Mouse (Mus musculus) liver, adult 2 months (tissue): ENCODE data around the gene Gm3453. TPM values are rescaled to one million over a fixed set of nuclear protein-coding genes. Genes with fewer than 3 reads are reported as not detected.
A peak's percentile ranks its signal among the peaks of the same experiment; 100 is the strongest.
"Not testable (repeated sequence)": the region's sequence is repeated elsewhere in the genome, so short reads cannot be mapped to it uniquely, and the experiment has no call there.

Experiments used
- DNase-seq: peaks from one replicate; pipeline ENCODE4 v3.0.0-alpha.2; 2011; ENCODE audit warnings: low read depth, low spot score; ENCODE audit errors: extremely low read depth
- H3K27ac ChIP-seq: fragments of 200-500 bp; replicated peaks from 2 replicates; pipeline ENCODE4 v1.5.1; 2012; ENCODE audit warnings: low read depth, mild to moderate bottlenecking, control low read depth, inconsistent platforms, low read length; ENCODE audit not compliant: insufficient read depth
- H3K27me3 ChIP-seq: fragments of 200-500 bp; 2 replicates; pipeline ENCODE4 v1.6.1; 2012; ENCODE audit warnings: mild to moderate bottlenecking, moderate library complexity, low read length, inconsistent platforms; ENCODE audit not compliant: control insufficient read depth, insufficient read depth
- H3K36me3 ChIP-seq: fragments of 200-500 bp; 2 replicates; pipeline ENCODE4 v1.6.1; 2012; ENCODE audit warnings: low read length, inconsistent platforms; ENCODE audit not compliant: control insufficient read depth, insufficient read depth
- H3K4me1 ChIP-seq: fragments of 200-500 bp; 2 replicates; pipeline ENCODE4 v1.6.1; 2011; ENCODE audit warnings: low read length; ENCODE audit not compliant: control insufficient read depth, insufficient read depth
- H3K4me3 ChIP-seq: fragments of 200-500 bp; 2 replicates; pipeline ENCODE4 v1.5.1; 2011; ENCODE audit warnings: low read depth, mild to moderate bottlenecking, control low read depth, low read length, moderate library complexity; ENCODE audit not compliant: insufficient read depth
- H3K79me2 ChIP-seq: fragments of 200-500 bp; 2 replicates; pipeline ENCODE4 v1.6.1; 2012; ENCODE audit warnings: inconsistent platforms, mild to moderate bottlenecking, low read length, moderate library complexity; ENCODE audit not compliant: control insufficient read depth, insufficient read depth
- H3K9ac ChIP-seq: fragments of 200-500 bp; 2 replicates; pipeline ENCODE4 v1.6.1; 2012; ENCODE audit warnings: low read depth, mild to moderate bottlenecking, control low read depth, inconsistent platforms, low read length
- WGBS: fragments of 180-500 bp; shearing (Covaris S2); methylation state at CpG from one replicate; pipeline ENCODE4 v1.1.7; 2018; 5-methylcytosine and 5-hydroxymethylcytosine counted together
- polyA plus RNA-seq: library from polyadenylated mRNA; depleted of rRNA; stranded (reverse); fragments of >200 nt; gene quantifications from 2 replicates; pipeline ENCODE4 v1.2.3, GENCODE M21; 2012; rRNA removed
- total RNA-seq: library from RNA; depleted of rRNA; stranded (reverse); fragments of >200 nt; gene quantifications from 2 replicates; pipeline ENCODE4 v1.2.3, GENCODE M21; 2014; rRNA removed

The Gm3453 gene
- total RNA-seq (not detected in 2 replicates), polyA plus RNA-seq (not detected in 2 replicates)

- not testable (repeated sequence) for H3K79me2 ChIP-seq, DNase-seq, H3K27ac ChIP-seq, H3K4me3 ChIP-seq, H3K27me3 ChIP-seq, H3K36me3 ChIP-seq, H3K4me1 ChIP-seq, H3K9ac ChIP-seq
- 55% methylated on average over 2 of the region's 2 CpGs for WGBS
Measured at GRCm38 (mm10) chr14:5979037-5979436, at the start of gene Gm3453. Gm3453 (minus strand) TSS chr14:5979137.

- DNase-seq: not testable (repeated sequence)
- 67% methylated on average over 7 of the region's 7 CpGs for WGBS
Measured at GRCm38 (mm10) chr14:5987136-5987535, 8.2 kb upstream of the Gm3453 start.

GRCm38 (mm10) chr14:5962441-5962840 is 16.5 kb downstream of the Gm3453 start:
- 30% methylated on average over 4 of the region's 4 CpGs for WGBS
- H3K27me3 ChIP-seq, H3K9ac ChIP-seq, DNase-seq, H3K79me2 ChIP-seq, H3K4me1 ChIP-seq, H3K27ac ChIP-seq, H3K36me3 ChIP-seq, H3K4me3 ChIP-seq: not testable (repeated sequence)

More at GRCm38 (mm10) chr14:5987136-5987535, 8.2 kb upstream of the Gm3453 start:
- H3K9ac ChIP-seq, H3K36me3 ChIP-seq, H3K79me2 ChIP-seq, H3K27ac ChIP-seq, H3K4me3 ChIP-seq, H3K4me1 ChIP-seq, H3K27me3 ChIP-seq: not testable (repeated sequence)

GRCm38 (mm10) chr14:5961635-5962034 is 17.3 kb downstream of the Gm3453 start, which contains the start of gene Gm3248:
Gm3248 (minus strand) TSS chr14:5961745.
- H3K27ac ChIP-seq, H3K9ac ChIP-seq: not testable (repeated sequence)

GRCm38 (mm10) chr14:5961102-5961501 is 17.8 kb downstream of the Gm3453 start:
- not testable (repeated sequence) for H3K9ac ChIP-seq, H3K27me3 ChIP-seq, H3K4me1 ChIP-seq, H3K79me2 ChIP-seq, H3K36me3 ChIP-seq, H3K27ac ChIP-seq
- 4% methylated on average over 23 of the region's 24 CpGs for WGBS
- DNase-seq: peak; percentile 0
- H3K4me3 ChIP-seq: peak overlapping the region; percentile 49; the same call in 1 of the 2 replicates

More at GRCm38 (mm10) chr14:5961635-5962034, 17.3 kb downstream of the Gm3453 start, which contains the start of gene Gm3248:
- 7% methylated on average over 21 of the region's 23 CpGs for WGBS
- H3K79me2 ChIP-seq, H3K4me1 ChIP-seq, H3K36me3 ChIP-seq, DNase-seq, H3K27me3 ChIP-seq: not testable (repeated sequence)
- peak within 1 kb of the TSS; percentile 51; the same call in 1 of the 2 replicates for H3K4me3 ChIP-seq

GRCm38 (mm10) chr14:5960479-5960878 is 18.5 kb downstream of the Gm3453 start:
- not testable (repeated sequence) for DNase-seq, H3K4me3 ChIP-seq, H3K4me1 ChIP-seq, H3K27ac ChIP-seq, H3K27me3 ChIP-seq, H3K36me3 ChIP-seq, H3K79me2 ChIP-seq, H3K9ac ChIP-seq
- 5% methylated on average over 5 of the region's 10 CpGs for whole genome bisulfite sequencing

GRCm38 (mm10) chr14:5923276-5923675 is 55.7 kb downstream of the Gm3453 start:
- H3K79me2 ChIP-seq, H3K9ac ChIP-seq, DNase-seq, H3K27ac ChIP-seq, H3K4me1 ChIP-seq, H3K4me3 ChIP-seq, H3K27me3 ChIP-seq, H3K36me3 ChIP-seq: not testable (repeated sequence)
- 60% methylated on average over 7 of the region's 7 CpGs for WGBS

Other genes with a start within 250 kb of the Gm3453 start
- gene Gm3373, start 237.6 kb downstream of the Gm3453 start, total RNA-seq: not detected in 2 replicates
- not detected in 2 replicates for gene Gm3373, start 237.6 kb downstream of the Gm3453 start, polyA plus RNA-seq
- gene Gm3383, start 171.2 kb downstream of the Gm3453 start, total RNA-seq: not detected in 2 replicates
- not detected in 2 replicates for gene Gm3383, start 171.2 kb downstream of the Gm3453 start, polyA plus RNA-seq
- not detected in 2 replicates for gene Gm3424, start 148.8 kb downstream of the Gm3453 start, total RNA-seq
- gene Gm3424, start 148.8 kb downstream of the Gm3453 start, polyA plus RNA-seq: not detected in 2 replicates
- not detected in 2 replicates for gene Gm8237, start 98.8 kb downstream of the Gm3453 start, total RNA-seq
- not detected in 2 replicates for gene Gm8237, start 98.8 kb downstream of the Gm3453 start, polyA plus RNA-seq
- 0.18 TPM in 1 of 2 replicates, not detected in the other for gene Gm3248, start 17.4 kb downstream of the Gm3453 start, total RNA-seq
- not detected in 2 replicates for gene Gm3248, start 17.4 kb downstream of the Gm3453 start, polyA plus RNA-seq
- gene Gm6337, start 79.1 kb upstream of the Gm3453 start, total RNA-seq: not detected in 2 replicates
- not detected in 2 replicates for gene Gm6337, start 79.1 kb upstream of the Gm3453 start, polyA plus RNA-seq
- not detected in 2 replicates for gene Gm8206, start 114.8 kb upstream of the Gm3453 start, total RNA-seq
- gene Gm8206, start 114.8 kb upstream of the Gm3453 start, polyA plus RNA-seq: not detected in 2 replicates
- not detected in 2 replicates for gene Gm3468, start 129.5 kb upstream of the Gm3453 start, total RNA-seq
- gene Gm3468, start 129.5 kb upstream of the Gm3453 start, polyA plus RNA-seq: not detected in 2 replicates
- not detected in 2 replicates for gene Gm3476, start 146.7 kb upstream of the Gm3453 start, total RNA-seq
- gene Gm3476, start 146.7 kb upstream of the Gm3453 start, polyA plus RNA-seq: not detected in 2 replicates
- not detected in 2 replicates for gene Gm21560, start 240.2 kb upstream of the Gm3453 start, total RNA-seq
- not detected in 2 replicates for gene Gm21560, start 240.2 kb upstream of the Gm3453 start, polyA plus RNA-seq